Mouse (Mus musculus): Measurements from ENCODE around the gene Tbccd1.

The Tbccd1 gene

GRCm38 (mm10) chr16:22857431-22858113 lies at the start of gene Tbccd1, which contains the start of gene Dnajb11:
Gene Tbccd1, minus strand, starts transcription at chr16:22857669.
Gene Dnajb11, plus strand, starts transcription at chr16:22857845.
- DNase-seq (ENCODE audit: low spot score), result peak; percentile 98

DNA sequence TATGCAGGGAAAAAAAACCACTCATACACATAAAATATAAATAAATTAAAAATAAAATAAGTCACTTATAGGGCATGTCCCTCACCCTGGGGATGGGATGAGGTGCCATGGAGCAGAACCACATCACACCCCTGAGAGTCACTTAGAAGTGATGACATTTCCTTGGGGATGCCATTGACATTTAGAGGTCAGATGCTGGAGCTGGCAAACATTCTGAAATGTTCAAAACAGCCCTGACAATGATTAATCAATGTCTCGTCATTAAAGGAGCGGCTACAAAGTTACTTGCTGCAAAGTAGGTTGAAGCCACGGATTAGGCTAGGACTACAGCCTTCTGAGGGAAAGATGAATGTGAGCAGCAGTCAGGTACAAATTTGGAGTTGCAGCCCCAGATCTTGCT lies 43.9 kb upstream of the Tbccd1 start:
- DNase-seq (ENCODE audit: low spot score), result no peak

- DNase-seq (ENCODE audit: low spot score), result no peak
These were observed 42.5 kb upstream of the Tbccd1 start for GRCm38 (mm10) chr16:22899866-22900570.

DNA sequence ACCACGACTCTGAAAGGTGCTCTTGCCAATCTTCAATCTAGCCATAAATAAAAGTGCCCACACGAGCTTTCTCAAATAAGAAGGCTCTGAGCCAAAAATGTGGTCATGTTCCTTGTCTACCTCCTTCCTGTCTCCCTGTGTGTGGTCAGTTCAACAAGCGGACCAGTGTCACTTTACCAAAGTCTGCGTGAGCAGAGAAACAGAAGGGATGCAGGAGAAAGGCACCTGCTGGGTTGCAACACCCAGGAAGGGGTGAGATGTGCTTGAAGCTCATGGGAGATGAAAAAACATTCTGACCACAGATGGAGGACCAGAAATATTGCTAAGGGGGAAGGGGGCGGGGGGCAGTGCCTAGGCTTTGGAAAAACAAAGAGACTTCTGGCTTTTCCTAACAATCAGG lies 41.9 kb upstream of the Tbccd1 start:
- no peak for DNase-seq (ENCODE audit: low spot score)

DNA sequence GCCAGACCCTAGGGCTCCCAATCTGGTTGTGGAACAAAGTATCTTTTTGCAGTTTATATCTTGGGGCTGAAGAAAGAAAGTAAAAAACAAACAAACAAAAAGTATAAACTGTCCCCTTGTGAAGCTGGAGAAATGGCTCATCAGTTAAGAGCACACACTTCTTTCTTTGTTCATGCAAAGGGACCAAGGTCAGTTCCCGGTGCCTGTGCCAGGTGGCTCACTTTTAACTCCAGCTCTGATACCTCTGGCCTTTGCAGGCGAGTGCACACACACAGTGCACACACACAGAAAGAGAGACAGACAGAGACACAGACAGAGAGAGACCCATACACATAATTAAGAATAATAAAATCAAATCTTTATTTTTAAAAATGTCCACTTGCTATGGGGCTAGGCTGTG lies 39.1 kb upstream of the Tbccd1 start:
- DNase-seq (ENCODE audit: low spot score), result no peak

DNA sequence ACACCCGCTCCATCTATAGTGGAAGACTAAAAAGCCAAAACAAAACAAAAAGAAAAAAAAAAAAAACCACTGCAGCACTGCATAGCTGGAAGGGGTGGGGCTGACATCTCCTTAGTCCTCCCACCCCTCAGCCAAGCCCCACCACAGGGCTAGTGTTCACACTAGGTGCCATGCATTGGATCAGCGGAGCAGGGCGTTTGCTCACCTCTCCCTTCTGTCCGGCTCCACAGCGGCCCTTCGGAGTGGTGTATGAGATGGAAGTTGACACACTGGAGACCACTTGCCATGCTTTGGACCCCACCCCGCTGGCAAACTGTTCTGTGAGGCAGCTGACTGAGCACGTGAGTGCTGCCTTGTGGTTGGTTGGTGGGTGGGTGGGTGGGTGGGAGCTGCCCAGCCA lies 36.6 kb upstream of the Tbccd1 start:
- no peak for DNase-seq (ENCODE audit: low spot score)

DNA sequence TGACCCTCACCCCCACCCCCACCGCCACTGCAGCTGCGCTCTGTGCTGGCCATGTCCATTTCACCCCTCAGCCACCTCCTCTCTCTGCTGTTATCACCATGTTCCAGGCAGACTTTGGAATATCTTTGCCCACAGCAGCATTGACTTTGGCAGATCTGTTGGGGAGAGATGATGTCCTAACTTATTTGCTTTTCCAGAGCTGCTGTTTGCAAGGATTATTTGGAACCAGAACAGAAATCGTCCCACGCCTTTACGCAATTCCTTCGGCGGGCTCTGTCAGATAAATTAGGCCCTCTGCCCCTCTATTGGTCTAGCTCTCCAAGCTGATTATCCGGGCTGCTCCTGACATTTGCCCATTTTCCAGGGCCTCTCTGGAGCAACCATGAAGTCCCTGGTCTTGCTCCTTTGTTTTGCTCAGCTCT lies 34.3 kb upstream of the Tbccd1 start:
- no peak for DNase-seq (ENCODE audit: low spot score)

DNA sequence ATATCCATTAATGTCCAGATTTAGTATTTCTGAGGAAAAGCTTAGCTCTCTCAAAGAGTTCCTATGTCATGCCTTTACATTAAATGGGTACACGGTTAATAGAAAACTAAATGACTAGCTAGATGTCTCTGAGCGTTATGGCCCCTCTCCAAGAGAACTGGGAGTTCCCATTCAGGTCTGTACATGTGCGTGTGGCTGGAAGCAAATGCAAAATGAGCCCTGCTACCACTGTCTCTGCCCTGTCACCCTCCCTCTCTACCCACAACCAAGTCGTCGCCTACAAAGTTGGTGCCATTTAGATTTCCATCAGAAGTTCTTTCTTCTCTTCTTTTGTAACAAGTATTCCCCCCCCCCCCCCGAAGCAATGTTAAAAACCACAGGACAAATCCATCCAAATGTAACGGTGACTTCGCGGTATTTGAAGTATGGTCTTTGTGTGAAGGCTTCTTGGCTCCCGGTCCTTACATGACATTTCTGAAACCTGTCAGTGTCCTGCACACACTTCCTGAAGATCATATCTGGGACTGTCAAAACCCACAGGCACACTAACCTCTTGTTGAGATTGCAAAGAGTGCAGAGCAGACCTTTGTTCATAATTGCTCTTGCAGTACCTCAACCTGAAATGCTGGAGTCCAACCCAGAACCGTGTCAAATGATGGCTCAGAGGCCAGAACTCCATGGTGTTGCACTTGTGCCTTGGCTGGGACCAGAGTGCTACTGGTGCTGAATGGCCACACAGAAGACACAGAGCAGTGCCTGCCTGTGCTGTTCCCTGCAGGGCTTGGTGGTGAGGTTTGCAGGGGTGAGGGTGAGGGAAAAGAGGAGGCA lies 33.4 kb upstream of the Tbccd1 start, which contains the start of gene Ahsg:
Gene Ahsg (plus strand): TSS at position 595 of the 828 bp plus-strand sequence.
- no peak for DNase-seq (ENCODE audit: low spot score)

GRCm38 (mm10) chr16:22889716-22890115 lies 32.2 kb upstream of the Tbccd1 start:
- DNase-seq (ENCODE audit: low spot score), result no peak

DNA sequence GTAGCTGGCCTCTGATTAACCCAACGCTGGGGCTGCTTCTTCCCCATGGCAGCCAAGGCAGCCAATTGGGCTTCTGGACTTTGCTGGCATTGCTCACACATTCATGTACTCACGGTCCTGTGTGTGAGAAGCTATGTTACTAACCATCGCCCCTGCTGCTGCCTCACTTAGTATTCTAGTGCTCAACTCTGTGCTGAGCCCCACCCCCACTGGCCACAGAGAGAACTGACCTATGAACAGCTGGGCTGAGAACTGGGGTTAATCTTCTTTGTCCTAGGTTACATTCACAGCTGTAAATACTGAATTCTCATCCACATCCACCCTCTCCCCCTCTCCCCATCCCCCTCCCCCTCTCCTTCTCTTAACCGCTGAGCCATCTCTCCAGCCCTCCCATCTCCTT lies 31.4 kb upstream of the Tbccd1 start:
- DNase-seq (ENCODE audit: low spot score), result peak; percentile 12

DNA sequence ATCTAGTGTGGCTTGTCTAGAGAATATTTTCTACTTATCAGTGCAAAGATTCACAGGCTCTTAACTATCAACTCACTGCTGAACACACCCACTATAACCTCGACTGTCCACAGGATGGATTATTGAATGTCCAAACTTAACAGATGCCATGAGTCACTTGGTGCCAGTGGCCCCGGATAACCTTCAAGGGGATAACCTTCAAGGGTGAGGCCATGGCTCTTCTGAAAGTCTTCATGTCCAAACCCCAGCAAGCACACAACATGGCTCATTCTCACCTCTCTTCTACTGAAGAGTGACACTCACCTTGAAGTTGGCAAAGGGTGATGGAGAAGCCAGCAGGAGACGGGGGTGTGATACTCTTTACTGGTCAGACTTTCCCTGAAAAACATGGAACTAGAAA lies 29.3 kb upstream of the Tbccd1 start:
- no peak for DNase-seq (ENCODE audit: low spot score)

DNA sequence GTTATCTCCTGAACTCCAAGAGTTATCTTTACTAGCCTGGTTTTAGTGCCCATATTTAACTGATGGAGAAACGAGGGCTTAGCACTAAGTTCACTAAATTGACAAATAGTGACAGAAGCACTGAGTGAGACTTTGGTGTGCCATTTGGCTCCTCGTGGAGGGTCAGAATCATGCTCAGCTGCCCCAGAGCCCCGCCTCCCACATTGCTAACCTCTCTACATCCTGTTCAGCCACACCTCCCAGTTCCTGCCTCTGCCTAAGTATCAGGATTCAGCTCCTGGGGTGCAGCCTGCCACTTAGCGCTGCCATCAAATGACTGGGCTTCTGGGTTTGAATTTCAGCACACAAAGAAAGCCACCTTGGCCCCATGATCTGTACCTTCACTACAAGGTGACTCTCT lies 27.9 kb upstream of the Tbccd1 start:
- DNase-seq (ENCODE audit: low spot score), result peak; percentile 11

GRCm38 (mm10) chr16:22883441-22883840 lies 26.0 kb upstream of the Tbccd1 start:
- DNase-seq (ENCODE audit: low spot score), result no peak

- DNase-seq (ENCODE audit: low spot score), result no peak
These were observed 24.0 kb upstream of the Tbccd1 start for GRCm38 (mm10) chr16:22881487-22881886.

DNA sequence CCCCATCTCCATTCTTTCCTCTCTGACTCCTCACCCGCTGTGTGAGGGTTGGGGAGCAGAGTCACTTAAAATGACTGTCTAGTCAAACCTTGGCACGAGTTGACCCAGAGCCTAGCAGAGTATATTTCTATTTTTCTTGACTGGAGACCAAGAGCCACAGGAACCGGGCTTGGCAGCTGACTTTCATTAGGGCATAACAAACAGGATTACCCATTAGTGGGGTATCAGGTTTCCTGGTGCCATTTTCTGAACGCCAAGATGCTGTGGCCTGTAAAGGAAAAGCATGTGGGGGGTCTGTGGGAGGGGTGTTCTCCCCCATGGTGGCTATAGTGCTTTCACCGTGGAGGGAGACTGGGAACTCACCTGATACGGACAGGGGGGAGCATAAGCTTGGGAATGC lies 23.4 kb upstream of the Tbccd1 start:
- DNase-seq (ENCODE audit: low spot score), result peak; percentile 55

GRCm38 (mm10) chr16:22879945-22880595 lies 22.6 kb upstream of the Tbccd1 start:
- no peak for DNase-seq (ENCODE audit: low spot score)

DNA sequence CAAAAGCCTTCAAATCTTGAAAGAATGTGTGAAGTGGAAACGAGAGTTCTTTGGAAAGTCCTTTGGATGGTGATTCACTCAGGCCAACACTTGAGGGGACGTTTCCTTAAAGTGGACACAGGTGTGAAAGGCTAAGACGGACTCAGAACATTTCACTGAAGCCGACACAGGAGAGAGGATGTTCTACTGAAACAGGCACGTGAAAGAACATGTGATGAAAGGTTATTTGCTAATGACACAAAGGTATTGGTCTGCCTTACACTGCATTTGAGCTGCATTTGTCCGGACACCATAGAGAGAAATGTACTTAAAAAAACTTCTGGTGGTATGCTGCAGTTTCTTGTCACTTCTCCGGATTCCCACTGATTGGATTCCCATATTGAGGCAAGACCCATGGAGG lies 21.2 kb upstream of the Tbccd1 start:
- DNase-seq (ENCODE audit: low spot score), result no peak

DNA sequence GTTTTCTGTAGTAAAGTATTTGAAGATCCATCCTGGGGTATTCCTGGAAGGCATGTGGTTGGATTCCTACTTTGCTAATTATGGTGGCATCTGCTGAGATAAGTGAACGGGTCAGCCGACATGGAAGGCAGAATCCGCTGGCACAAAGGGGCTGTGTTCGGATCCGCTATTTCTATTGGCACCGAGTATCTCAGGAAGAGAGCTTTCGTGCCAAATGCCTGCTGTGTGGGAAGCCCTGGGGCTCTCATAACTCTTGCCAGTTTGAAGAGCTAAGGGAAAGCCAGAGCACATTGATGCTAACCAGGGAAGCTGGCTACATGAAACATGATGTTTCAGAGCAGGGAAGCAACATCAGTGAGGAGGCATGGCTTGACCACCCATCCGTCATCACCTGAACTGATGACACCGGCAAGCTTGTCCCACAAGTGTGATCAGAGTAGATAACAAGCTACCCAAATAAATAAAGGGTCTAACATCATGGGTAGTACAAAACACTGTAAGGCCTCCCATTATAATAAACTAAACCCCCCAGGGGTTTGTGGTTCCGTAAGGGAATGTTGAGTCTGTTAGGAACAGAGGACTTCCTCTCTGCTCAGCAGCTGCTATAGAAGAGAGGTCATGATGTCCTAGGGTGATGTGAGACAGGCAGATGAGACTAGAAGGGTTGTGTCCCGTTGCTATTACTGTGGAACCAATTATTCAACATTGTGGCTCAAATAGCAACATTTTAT lies 20.4 kb upstream of the Tbccd1 start:
- no peak for DNase-seq (ENCODE audit: low spot score)

GRCm38 (mm10) chr16:22876218-22877043 lies 19.0 kb upstream of the Tbccd1 start:
- no peak for DNase-seq (ENCODE audit: low spot score)

DNA sequence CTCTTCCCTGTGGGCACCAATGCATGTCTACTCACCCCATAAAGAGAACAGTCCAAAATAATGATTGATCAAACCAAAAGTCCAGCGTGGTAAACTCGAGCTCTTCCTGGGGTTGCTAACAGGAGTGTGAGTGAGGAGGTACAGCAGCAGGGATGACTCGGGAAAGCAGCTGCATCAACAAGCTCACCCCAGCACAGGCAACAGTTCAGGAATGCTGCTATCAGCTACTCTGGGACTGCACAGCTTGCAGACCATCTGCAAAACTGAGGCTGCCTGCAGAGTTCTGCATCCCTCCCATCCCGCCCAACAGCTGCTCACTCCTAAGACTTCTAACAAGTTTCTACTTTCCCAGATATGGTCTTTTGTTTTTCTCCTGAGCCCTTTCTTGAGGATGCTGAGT lies 15.9 kb upstream of the Tbccd1 start:
- no peak for DNase-seq (ENCODE audit: low spot score)

- DNase-seq (ENCODE audit: low spot score), result no peak
These were observed 14.9 kb upstream of the Tbccd1 start for GRCm38 (mm10) chr16:22872397-22872796.
